Mouse (Mus musculus): ENCODE results near the gene Nol8. TPM values are rescaled to one million over a fixed set of nuclear protein-coding genes. Genes with fewer than 3 reads are reported as not detected.
A peak's percentile ranks its signal among the peaks of the same experiment; 100 is the strongest.

Nol8 gene
- total RNA-seq (2014; fragmentation: Nextera tagmentation) (43.9 and 63.1 TPM in 2 replicates), total RNA-seq (2017) (60.7 and 71.4 TPM in 2 replicates)

DNA sequence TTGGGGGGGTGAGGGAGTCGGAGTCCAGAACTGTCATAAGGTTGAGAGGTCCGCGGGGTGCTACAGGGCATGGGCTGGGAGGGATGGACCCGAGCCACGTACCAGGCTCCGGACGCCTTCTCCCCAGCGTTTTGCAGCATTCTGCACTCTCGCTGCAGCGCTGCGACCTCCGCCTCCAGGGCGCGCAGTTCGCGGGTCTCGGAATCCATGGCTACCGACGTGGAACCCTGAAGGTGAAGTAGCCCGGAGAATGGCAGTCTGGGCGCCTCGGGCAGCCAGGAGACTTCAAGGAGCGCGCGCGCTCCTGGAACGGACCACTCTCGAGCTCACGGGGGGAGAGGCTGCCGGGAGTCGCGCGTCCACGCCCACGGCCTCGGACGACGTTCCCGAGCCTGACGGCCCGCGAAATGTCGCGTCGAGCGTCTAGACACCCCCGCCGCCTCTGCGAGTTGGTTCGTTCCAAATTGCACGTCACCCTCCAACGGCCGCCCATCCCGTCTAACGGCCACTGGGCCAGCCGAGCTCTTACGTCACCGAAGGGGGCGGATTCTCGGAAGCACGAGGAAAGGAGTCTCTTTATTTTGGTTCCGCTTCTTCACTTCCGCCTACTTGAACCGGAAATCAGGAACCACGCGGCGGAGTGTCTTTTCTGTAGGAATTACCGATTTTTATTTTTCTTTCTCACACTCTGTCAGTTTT is at the start of gene Nol8, which contains the start of gene Cenpp:
Gene Nol8 (plus strand): TSS at position 598 of the 699 bp plus-strand sequence.
Gene Cenpp (minus strand): TSS at position 305 of the 699 bp plus-strand sequence.
- ATAC-seq (replicated peaks; ENCODE audit: low FRiP score, low TSS enrichment, poor library complexity, severe bottlenecking) = peak; percentile 96

GRCm38 (mm10) chr13:49603603-49604002 is 49.3 kb upstream of the Nol8 start:
- ATAC-seq (replicated peaks; ENCODE audit: low FRiP score, low TSS enrichment, poor library complexity, severe bottlenecking) = no peak

DNA sequence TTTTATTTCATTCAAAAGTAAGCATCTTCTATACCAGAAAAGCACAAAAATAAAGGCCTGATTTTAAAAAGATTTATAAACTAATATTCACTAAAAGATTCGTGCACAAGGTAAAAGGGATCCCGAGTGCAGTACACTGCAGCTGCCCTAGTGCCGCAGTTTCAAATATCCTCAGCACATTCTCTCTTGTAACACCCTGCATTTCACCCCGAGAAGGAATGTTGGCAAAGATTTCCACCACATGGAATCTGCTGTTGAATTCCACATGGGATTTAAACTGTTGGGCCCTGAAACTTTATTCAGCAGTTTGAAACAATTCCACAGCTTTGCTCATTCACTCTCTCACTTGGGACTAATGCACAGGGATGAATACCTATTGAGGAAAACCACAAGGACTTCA is 45.2 kb upstream of the Nol8 start, which contains the start of gene Ogn:
Gene Ogn (plus strand): TSS at position 333 of the 400 bp plus-strand sequence.
- no peak for ATAC-seq (replicated peaks; ENCODE audit: low FRiP score, low TSS enrichment, poor library complexity, severe bottlenecking)

DNA sequence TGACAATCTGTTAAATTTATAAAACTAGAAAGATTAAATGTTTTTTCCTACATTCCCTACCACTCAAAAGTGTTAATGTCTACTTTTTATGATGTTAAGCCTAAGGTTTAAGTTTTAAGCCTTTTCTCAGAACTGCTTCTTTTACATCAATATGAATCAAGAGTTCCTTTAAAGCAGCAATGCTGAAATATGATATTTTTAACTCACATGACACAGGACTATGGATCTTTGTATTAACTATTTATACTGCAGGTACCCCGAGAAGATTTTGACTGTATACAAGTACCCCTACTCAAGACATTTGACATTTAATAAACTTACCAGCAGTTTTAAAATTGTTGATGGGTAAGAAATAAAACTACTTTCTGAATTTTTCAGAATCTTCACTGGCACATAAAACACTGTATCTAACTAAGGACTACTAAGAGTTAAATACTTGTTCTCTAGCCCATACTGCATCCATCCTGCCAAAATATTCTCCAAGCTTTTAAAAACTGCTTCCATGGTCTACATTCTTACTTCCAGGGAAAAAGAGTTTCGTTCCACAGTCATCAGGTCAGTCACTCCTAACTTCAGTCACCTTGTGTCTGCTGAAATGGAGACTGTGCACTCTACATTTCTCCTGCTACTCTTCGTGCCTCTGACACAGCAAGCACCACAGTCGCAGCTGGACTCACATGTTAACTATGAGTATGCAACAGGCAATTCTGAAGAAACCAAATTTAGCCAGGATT is 44.1 kb upstream of the Nol8 start:
- ATAC-seq (replicated peaks; ENCODE audit: low FRiP score, low TSS enrichment, poor library complexity, severe bottlenecking) = no peak

DNA sequence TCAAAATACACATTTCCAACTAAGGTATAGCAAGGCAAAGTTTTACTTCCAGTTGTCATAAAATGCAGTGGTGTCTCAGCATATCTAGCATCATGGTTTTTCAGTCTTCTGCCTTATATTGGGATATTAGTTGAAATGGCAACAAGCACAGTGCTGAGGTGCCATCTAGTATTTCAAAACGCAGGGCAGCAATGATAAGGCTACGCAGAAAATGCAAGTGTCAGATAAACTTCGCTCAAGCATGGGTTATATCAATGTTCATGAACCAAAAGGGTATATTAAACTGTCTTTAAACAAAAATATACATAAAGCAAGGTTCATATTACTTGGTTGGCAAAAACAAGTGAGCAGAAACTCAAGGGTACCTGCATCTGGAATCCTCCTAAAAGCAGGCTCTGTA is 35.9 kb upstream of the Nol8 start:
- peak; percentile 77 for ATAC-seq (replicated peaks; ENCODE audit: low FRiP score, low TSS enrichment, poor library complexity, severe bottlenecking)

- peak; percentile 74 for ATAC-seq (replicated peaks; ENCODE audit: low FRiP score, low TSS enrichment, poor library complexity, severe bottlenecking)
These were observed 34.5 kb upstream of the Nol8 start for GRCm38 (mm10) chr13:49618365-49618764.

GRCm38 (mm10) chr13:49623216-49623615 is 29.7 kb upstream of the Nol8 start:
- no peak for ATAC-seq (replicated peaks; ENCODE audit: low FRiP score, low TSS enrichment, poor library complexity, severe bottlenecking)

DNA sequence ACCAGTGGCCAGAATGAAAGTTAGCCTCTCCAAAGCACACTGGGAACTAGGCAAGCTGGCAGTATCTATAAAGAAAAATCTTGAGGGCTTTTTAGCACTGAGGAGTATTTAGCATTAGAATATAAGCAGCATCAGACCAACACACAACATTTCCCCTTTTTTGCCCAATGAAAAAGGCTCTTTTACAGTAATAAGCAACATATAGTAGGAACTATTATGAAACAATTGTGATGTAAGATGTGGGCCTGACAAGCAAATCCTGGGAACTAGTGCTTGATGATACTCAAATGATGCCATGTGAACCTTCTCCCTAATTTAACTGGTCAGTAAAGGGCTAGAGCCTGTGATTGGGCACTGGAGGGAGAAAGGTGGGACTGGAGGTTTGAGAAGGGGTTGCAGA is 24.7 kb upstream of the Nol8 start:
- ATAC-seq (replicated peaks; ENCODE audit: low FRiP score, low TSS enrichment, poor library complexity, severe bottlenecking) = no peak

DNA sequence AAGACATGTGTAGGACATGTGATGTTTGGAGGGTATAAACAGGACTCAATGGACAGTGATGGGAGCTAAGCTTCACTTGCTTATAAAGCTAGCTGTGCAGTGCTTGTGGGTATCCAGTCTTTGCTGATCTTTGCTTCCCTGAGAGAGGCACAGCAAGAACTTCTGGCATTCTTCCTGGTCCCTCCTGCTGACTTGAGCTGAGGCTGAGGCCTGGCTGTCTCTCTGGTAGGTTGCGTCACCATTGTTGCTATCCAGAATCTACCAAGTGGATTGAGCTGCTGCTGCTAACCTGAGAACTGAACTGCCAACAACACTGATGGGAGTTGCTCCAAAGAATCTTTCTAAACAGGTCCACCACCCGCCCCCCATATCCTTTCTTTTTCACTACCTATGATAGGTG is 23.8 kb upstream of the Nol8 start:
- ATAC-seq (replicated peaks; ENCODE audit: low FRiP score, low TSS enrichment, poor library complexity, severe bottlenecking) = no peak

DNA sequence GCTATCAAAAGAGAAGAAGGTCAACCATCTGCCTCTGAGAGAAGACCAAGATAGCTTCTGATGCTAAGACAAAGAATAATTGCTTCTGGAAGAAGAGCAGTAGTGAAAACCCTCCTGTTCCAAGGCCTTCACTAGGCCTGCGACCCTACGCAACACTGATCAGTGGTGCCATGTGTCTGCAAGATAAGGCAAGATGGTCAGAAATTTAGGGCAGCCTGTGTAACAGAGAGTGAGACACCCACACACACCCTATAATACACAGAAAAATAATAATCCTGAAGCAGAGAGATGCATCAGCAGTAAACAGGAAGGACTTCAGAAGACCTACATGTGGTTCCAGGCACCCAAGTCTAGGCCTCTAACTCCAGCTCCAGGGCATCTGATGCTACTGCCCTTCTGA is 12.9 kb upstream of the Nol8 start:
- ATAC-seq (replicated peaks; ENCODE audit: low FRiP score, low TSS enrichment, poor library complexity, severe bottlenecking) = peak; percentile 61; the same call in 1 of the 2 replicates

- no peak for ATAC-seq (replicated peaks; ENCODE audit: low FRiP score, low TSS enrichment, poor library complexity, severe bottlenecking)
These were observed 10.2 kb upstream of the Nol8 start for GRCm38 (mm10) chr13:49642650-49643049.

DNA sequence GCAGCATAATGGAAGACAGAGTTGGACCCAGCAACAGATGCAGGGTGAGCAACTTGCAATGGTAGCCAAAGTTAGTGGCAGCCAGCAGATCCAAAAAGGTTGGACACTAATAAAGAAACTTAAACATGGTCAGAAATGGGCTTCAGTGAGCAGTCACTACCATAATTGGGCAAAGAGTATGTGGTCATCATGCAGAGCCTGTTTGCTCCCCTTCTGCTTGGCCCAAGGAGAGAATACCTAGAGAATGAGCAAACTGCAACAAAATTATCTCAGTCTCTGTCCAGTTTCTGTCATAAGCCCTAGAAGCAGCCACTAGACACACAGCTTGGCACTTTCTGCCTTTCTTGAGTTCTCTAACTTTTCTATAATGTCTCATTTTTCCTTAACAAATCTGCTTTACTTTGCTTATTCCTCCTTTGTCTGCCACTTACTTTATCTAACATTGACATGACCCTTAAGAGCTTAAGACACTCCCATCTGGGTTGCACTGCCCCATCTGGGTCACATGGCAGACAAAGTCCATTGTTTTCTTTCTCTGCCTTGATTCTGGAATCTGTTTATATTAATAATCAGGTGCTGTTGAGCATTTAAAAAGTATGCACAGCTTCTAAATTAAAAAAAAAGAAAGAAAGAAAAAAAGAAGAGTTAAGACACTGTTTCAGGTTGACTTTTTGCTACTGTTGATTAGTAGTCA is 9.1 kb upstream of the Nol8 start:
- no peak for ATAC-seq (replicated peaks; ENCODE audit: low FRiP score, low TSS enrichment, poor library complexity, severe bottlenecking)

- ATAC-seq (replicated peaks; ENCODE audit: low FRiP score, low TSS enrichment, poor library complexity, severe bottlenecking) = no peak
These were observed 7.9 kb upstream of the Nol8 start for GRCm38 (mm10) chr13:49644731-49645529.

DNA sequence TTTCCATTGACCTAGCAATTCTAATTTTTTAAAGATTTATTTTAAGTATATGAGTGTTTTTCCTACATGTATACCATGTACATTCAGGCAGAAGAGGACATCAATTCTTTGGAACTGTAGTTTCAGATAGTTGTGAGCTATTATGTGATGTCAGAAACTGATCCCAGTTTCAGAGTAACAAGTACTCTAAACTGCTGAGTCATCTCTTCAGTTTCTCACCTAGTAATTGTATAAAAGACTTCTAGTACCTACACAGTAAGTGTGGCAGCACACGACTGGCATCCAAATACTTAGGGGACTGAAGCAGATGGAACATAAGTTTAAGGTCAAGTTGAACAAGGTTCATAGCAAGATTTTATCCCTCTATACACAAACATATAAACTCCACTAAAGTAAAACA is 6.9 kb upstream of the Nol8 start:
- no peak for ATAC-seq (replicated peaks; ENCODE audit: low FRiP score, low TSS enrichment, poor library complexity, severe bottlenecking)

GRCm38 (mm10) chr13:49651136-49651535 is 1.7 kb upstream of the Nol8 start:
- ATAC-seq (replicated peaks; ENCODE audit: low FRiP score, low TSS enrichment, poor library complexity, severe bottlenecking) = no peak

- no peak for ATAC-seq (replicated peaks; ENCODE audit: low FRiP score, low TSS enrichment, poor library complexity, severe bottlenecking)
These were observed 1.0 kb upstream of the Nol8 start for GRCm38 (mm10) chr13:49651781-49652351.

DNA sequence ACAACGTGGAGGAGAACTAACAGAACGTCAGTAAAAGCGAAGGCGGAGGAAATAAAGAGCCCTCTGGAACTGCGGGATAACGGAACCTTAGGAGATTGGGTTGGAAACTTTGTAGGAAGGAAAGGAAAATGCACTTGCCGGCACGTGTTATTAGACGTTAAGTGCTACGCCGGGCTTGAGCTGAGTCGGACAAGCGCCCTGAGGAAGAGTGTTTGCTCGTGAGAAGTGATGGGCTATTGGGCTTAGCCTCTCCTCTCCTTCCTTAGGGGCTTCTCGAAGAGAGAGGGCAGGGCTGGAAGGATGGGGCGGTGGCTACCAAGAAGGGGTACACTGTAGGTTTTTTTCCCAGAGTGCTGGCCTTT is 283 bp downstream of the Nol8 start:
- ATAC-seq (replicated peaks; ENCODE audit: low FRiP score, low TSS enrichment, poor library complexity, severe bottlenecking) = peak; percentile 50

- no peak for ATAC-seq (replicated peaks; ENCODE audit: low FRiP score, low TSS enrichment, poor library complexity, severe bottlenecking)
These were observed 24.9 kb downstream of the Nol8 start for GRCm38 (mm10) chr13:49677793-49678192.
